Mouse (Mus musculus) forebrain, postnatal 0 days (tissue): ENCODE results near the gene Fancd2. TPM values are rescaled to one million over a fixed set of nuclear protein-coding genes. Genes with fewer than 3 reads are reported as not detected.
A peak's percentile ranks its signal among the peaks of the same experiment; 100 is the strongest.

Experiments used
- ATAC-seq: fragments of 200-750 bp; cut with Nextera tagmentation; 2 replicates; pipeline ENCODE4 v1.8.0; 2017; ENCODE audit warnings: mild to moderate bottlenecking, moderate library complexity
- DNase-seq: peaks from one replicate; pipeline ENCODE4 v3.0.0-alpha.2; 2015
- H3K27ac ChIP-seq: fragments of 300-500 bp; sonication (generic); 2 replicates; pipeline ENCODE4 v1.5.1; 2014; ENCODE audit warnings: low read depth, mild to moderate bottlenecking, antibody characterized with exemption, low read length, moderate library complexity, mixed read lengths
- H3K27me3 ChIP-seq: fragments of 300-500 bp; sonication (generic); 2 replicates; pipeline ENCODE4 v1.6.1; 2014; ENCODE audit warnings: mild to moderate bottlenecking, low read length, mixed read lengths; ENCODE audit not compliant: insufficient read depth
- H3K36me3 ChIP-seq: fragments of 300-500 bp; sonication (generic); 2 replicates; pipeline ENCODE4 v1.6.1; 2014; ENCODE audit warnings: mild to moderate bottlenecking, moderate library complexity; ENCODE audit not compliant: insufficient read depth
- H3K4me1 ChIP-seq: fragments of 300-500 bp; sonication (generic); 2 replicates; pipeline ENCODE4 v1.6.1; 2014; ENCODE audit warnings: antibody characterized with exemption; ENCODE audit not compliant: insufficient read depth
- H3K4me2 ChIP-seq: fragments of 300-500 bp; sonication (generic); 2 replicates; pipeline ENCODE4 v1.6.1; 2014; ENCODE audit warnings: low read depth, mild to moderate bottlenecking, moderate library complexity
- H3K4me3 ChIP-seq: fragments of 300-500 bp; sonication (generic); 2 replicates; pipeline ENCODE4 v1.5.1; 2014; ENCODE audit warnings: low read depth, low read length, mixed read lengths
- H3K9ac ChIP-seq: fragments of 300-500 bp; sonication (generic); 2 replicates; pipeline ENCODE4 v1.6.1; 2014; ENCODE audit warnings: mild to moderate bottlenecking
- H3K9me3 ChIP-seq: fragments of 300-500 bp; sonication (generic); 2 replicates; pipeline ENCODE4 v1.6.1; 2016; ENCODE audit warnings: low read length
- CTCF ChIP-seq: sonication (generic); IDR thresholded peaks from 2 replicates; pipeline ENCODE4 v1.5.1; 2016; ENCODE audit warnings: antibody characterized with exemption, control low read depth, low read depth
- WGBS: fragments of 180-500 bp; shearing (Covaris S2); extraction: QIAGEN DNeasy Blood & Tissue Kit; methylation state at CpG from one replicate; pipeline ENCODE4 v1.1.7; 2014; 5-methylcytosine and 5-hydroxymethylcytosine counted together
- polyA plus RNA-seq: library from polyadenylated mRNA; unstranded; fragments of >200 nt; fragmentation: Nextera tagmentation; extraction: Ambion mirVana; gene quantifications from 2 replicates; pipeline ENCODE4 v1.2.1, GENCODE M21; 2015
- total RNA-seq: library from RNA; depleted of rRNA; stranded (reverse); fragments of >200 nt; gene quantifications from 2 replicates; pipeline ENCODE4 v1.2.3, GENCODE M21; 2014

The Fancd2 gene
- total and polyA plus RNA-seq, 2 experiments from 2014 or later: 1.3 to 4.4 TPM

GRCm38 (mm10) chr6:113522310-113522709, 9.2 kb upstream of the Fancd2 start:
- TF ChIP-seq CTCF: no peak
- H3K4me2 ChIP-seq: no peak overlapping the region
- peaks cover 55% of the 10 kb centered on the region for H3K36me3 ChIP-seq
- H3K9me3 ChIP-seq: no peaks in the 10 kb centered on the region
- DNase-seq: no peak
- no peaks in the 10 kb centered on the region for H3K27me3 ChIP-seq
- H3K4me3 ChIP-seq: no peak overlapping the region
- ATAC-seq: no peak
- H3K9ac ChIP-seq: no peak overlapping the region
- 68% methylated on average over 1 of the region's 1 CpGs for WGBS
- H3K27ac ChIP-seq: no peak overlapping the region
- no peaks in the 10 kb centered on the region for H3K4me1 ChIP-seq

GRCm38 (mm10) chr6:113523420-113523819, 8.1 kb upstream of the Fancd2 start:
- WGBS: 85% methylated on average over 8 of the region's 8 CpGs
- H3K4me3 ChIP-seq: no peak overlapping the region

GRCm38 (mm10) chr6:113531840-113532404, 440 bp downstream of the Fancd2 start:
- Histone ChIP-seq H3K27me3 (no peaks in the 10 kb centered on the region), H3K27ac (no peak overlapping the region), H3K9me3 (no peaks in the 10 kb centered on the region), H3K4me2 (peak overlapping the region; percentile 63), H3K4me3 (peak overlapping the region; percentile 96), H3K36me3 (no peaks in the 10 kb centered on the region), H3K4me1 (peaks cover 7% of the 10 kb centered on the region), H3K9ac (no peak overlapping the region)
- no peak for DNase-seq
- WGBS: 7% methylated on average over 7 of the region's 7 CpGs
- ATAC-seq: no peak
- no peak for TF ChIP-seq CTCF

More at GRCm38 (mm10) chr6:113523420-113523819, 8.1 kb upstream of the Fancd2 start:
- no peaks in the 10 kb centered on the region for H3K9me3 ChIP-seq
- peaks cover 44% of the 10 kb centered on the region for H3K36me3 ChIP-seq
- H3K27ac ChIP-seq: no peak overlapping the region
- ATAC-seq (no peak), DNase-seq (no peak)
- no peaks in the 10 kb centered on the region for H3K27me3 ChIP-seq
- TF ChIP-seq CTCF: no peak
- no peak overlapping the region for H3K4me2 ChIP-seq
- no peaks in the 10 kb centered on the region for H3K4me1 ChIP-seq
- H3K9ac ChIP-seq: no peak overlapping the region

- no peak overlapping the region for H3K4me3 ChIP-seq
- H3K36me3 ChIP-seq: no peaks in the 10 kb centered on the region
- TF ChIP-seq CTCF: no peak
- no peak for ATAC-seq
- no peak for DNase-seq
- H3K27me3 ChIP-seq: no peaks in the 10 kb centered on the region
- H3K9ac ChIP-seq: no peak overlapping the region
- H3K4me2 ChIP-seq: no peak overlapping the region
- H3K27ac ChIP-seq: no peak overlapping the region
- H3K9me3 ChIP-seq: no peaks in the 10 kb centered on the region
- peaks cover 1% of the 10 kb centered on the region for H3K4me1 ChIP-seq
- 84% methylated on average over 7 of the region's 7 CpGs for WGBS
Observed at GRCm38 (mm10) chr6:113534886-113535285, 3.4 kb downstream of the Fancd2 start.

GRCm38 (mm10) chr6:113541610-113542009, 10.1 kb downstream of the Fancd2 start:
- Histone ChIP-seq H3K9me3 (no peaks in the 10 kb centered on the region), H3K4me3 (no peak overlapping the region), H3K27ac (no peak overlapping the region), H3K9ac (no peak overlapping the region), H3K36me3 (no peaks in the 10 kb centered on the region), H3K4me1 (no peaks in the 10 kb centered on the region), H3K4me2 (no peak overlapping the region), H3K27me3 (no peaks in the 10 kb centered on the region)
- TF ChIP-seq CTCF: 0 out of 2 replicates have a peak, but pooled peaks have one; percentile 6
- no peak for ATAC-seq
- DNase-seq: no peak
- 84% methylated on average over 6 of the region's 6 CpGs for WGBS

- no peak for DNase-seq
- Histone ChIP-seq H3K4me2 (no peak overlapping the region), H3K27me3 (no peaks in the 10 kb centered on the region), H3K36me3 (no peaks in the 10 kb centered on the region), H3K9me3 (no peaks in the 10 kb centered on the region), H3K4me1 (no peaks in the 10 kb centered on the region), H3K9ac (no peak overlapping the region), H3K4me3 (no peak overlapping the region), H3K27ac (no peak overlapping the region)
- no peak for TF ChIP-seq CTCF
- WGBS: 94% methylated on average over 8 of the region's 12 CpGs
- no peak for ATAC-seq
Observed at GRCm38 (mm10) chr6:113543906-113544481, 12.5 kb downstream of the Fancd2 start.

GRCm38 (mm10) chr6:113559736-113560135, 28.3 kb downstream of the Fancd2 start:
- ATAC-seq: peak; percentile 66
- H3K4me2 ChIP-seq: no peak overlapping the region

More at GRCm38 (mm10) chr6:113559736-113560135, 28.3 kb downstream of the Fancd2 start:
- WGBS: 59% methylated on average over 6 of the region's 6 CpGs
- Histone ChIP-seq H3K9me3 (no peaks in the 10 kb centered on the region), H3K36me3 (no peaks in the 10 kb centered on the region), H3K4me1 (no peaks in the 10 kb centered on the region), H3K27ac (no peak overlapping the region), H3K4me3 (no peak overlapping the region), H3K9ac (no peak overlapping the region), H3K27me3 (no peaks in the 10 kb centered on the region)
- DNase-seq: peak; percentile 42
- TF ChIP-seq CTCF: no peak
